Mouse (Mus musculus) cortical plate, adult 2 months (tissue): ENCODE results near the gene Ccnh. TPM values are rescaled to one million over a fixed set of nuclear protein-coding genes. Genes with fewer than 3 reads are reported as not detected.

Experiments
- H3K27ac ChIP-seq: fragments of 200-500 bp; 2 replicates; pipeline ENCODE4 v1.5.1; 2012; ENCODE audit warnings: low read length, control low read depth, inconsistent platforms; ENCODE audit not compliant: insufficient read depth
- H3K4me1 ChIP-seq: fragments of 200-500 bp; 2 replicates; pipeline ENCODE4 v1.6.1; 2011; ENCODE audit warnings: low read length; ENCODE audit not compliant: control insufficient read depth, insufficient read depth
- H3K4me3 ChIP-seq: fragments of 200-500 bp; 2 replicates; pipeline ENCODE4 v1.5.1; 2011; ENCODE audit warnings: mild to moderate bottlenecking, low read length, control low read depth; ENCODE audit not compliant: insufficient read depth
- CTCF ChIP-seq: fragments of 200-500 bp; IDR thresholded peaks from 2 replicates; pipeline ENCODE4 v1.5.1; 2011; ENCODE audit warnings: mild to moderate bottlenecking, control low read depth, low read length; ENCODE audit not compliant: insufficient read depth; ENCODE audit errors: extremely low read depth
- POLR2A ChIP-seq: fragments of 200-500 bp; IDR thresholded peaks from 2 replicates; pipeline ENCODE4 v1.6.1; 2011; ENCODE audit warnings: mild to moderate bottlenecking, low read length, control low read depth; ENCODE audit not compliant: insufficient read depth; ENCODE audit errors: extremely low read depth
- polyA plus RNA-seq: library from polyadenylated mRNA; depleted of rRNA; stranded (reverse); fragments of >200 nt; gene quantifications from 2 replicates; pipeline ENCODE4 v1.2.3, GENCODE M21; 2012; rRNA removed

The Ccnh gene
- polyA plus RNA-seq, 1 experiment, result 54.8 TPM

GRCm38 (mm10) chr13:85210353-85210752 is 21.1 kb downstream of the Ccnh start:
- Histone ChIP-seq H3K27ac (no peak overlapping the region), H3K4me1 (no peaks in the 10 kb centered on the region), H3K4me3 (no peak overlapping the region)
- TF ChIP-seq CTCF (no peak), POLR2A (no peak)

DNA sequence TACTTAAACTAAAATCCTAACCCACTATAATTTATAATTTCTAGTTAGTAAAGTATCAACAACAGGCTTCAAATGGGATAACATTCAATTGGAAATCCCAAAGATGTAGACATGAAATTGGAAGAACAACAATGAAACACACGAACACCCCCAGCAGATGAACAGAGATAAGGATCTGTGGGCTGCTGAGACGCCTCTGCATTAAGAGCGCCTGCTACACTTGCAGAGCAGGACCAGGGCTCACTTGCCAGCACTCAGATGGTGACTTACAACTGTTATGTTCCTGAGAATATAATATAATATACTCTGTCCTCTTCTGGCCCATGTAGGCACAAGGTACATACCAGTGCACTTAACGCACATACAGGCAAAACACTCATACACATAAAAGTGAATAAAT is 29.4 kb downstream of the Ccnh start:
- H3K27ac ChIP-seq, result no peak overlapping the region
- H3K4me1 ChIP-seq, result no peaks in the 10 kb centered on the region; the same call in 1 of the 2 replicates
- H3K4me3 ChIP-seq, result no peak overlapping the region
- TF ChIP-seq CTCF (no peak), POLR2A (no peak)

DNA sequence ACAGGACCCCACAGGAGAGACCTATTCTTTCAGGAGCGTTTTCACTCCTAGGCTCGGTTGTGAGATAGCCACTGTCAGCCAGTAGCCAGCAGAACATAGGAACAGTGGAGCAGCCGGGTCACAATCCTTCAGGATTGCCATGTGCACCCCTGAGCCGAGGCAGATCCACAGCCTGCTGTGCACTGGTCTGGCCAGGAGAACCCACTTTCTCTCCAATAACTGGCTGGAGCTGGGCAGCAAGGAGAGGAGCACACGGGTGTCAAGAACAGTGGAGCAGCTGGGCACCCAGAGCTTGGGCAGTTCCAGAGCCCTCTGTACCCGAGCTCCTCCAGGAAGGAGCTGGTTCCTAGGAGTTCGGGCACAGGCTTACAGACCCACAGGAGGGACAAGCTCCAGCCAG is 49.6 kb downstream of the Ccnh start:
- TF ChIP-seq CTCF (no peak), POLR2A (no peak)
- H3K27ac ChIP-seq, result no peak overlapping the region
- no peaks in the 10 kb centered on the region for H3K4me1 ChIP-seq
- no peak overlapping the region for H3K4me3 ChIP-seq

Other genes with a start within 250 kb of the Ccnh start
- gene Rasa1, start 99.7 kb downstream of the Ccnh start, polyA plus RNA-seq, result 37.4 and 40.7 TPM in 2 replicates